Mouse (Mus musculus): ENCODE data around the gene Ugcg. TPM values are rescaled to one million over a fixed set of nuclear protein-coding genes. Genes with fewer than 3 reads are reported as not detected.
A peak's percentile ranks its signal among the peaks of the same experiment; 100 is the strongest.

Gene Ugcg
- total RNA-seq (2014; rRNA removed) (46.5 and 46.8 TPM in 2 replicates), polyA plus RNA-seq (2015; fragmentation: Nextera tagmentation; extraction: Ambion mirVana) (19.1 and 20.7 TPM in 2 replicates)

GRCm38 (mm10) chr4:59188802-59189545 lies at the start of gene Ugcg:
Ugcg (plus strand) TSS chr4:59189257.
- under 1% methylated on average over 61 of the region's 99 CpGs for WGBS
- no peaks in the 10 kb centered on the region for H3K27me3 ChIP-seq (ENCODE audit: insufficient read depth, low read length)
- no peaks in the 10 kb centered on the region for H3K4me1 ChIP-seq (ENCODE audit: insufficient read depth, low read length)
- H3K9ac ChIP-seq (replicated peaks; ENCODE audit: low read length), result peak within 1 kb of the TSS; percentile 95
- DNase-seq (ENCODE audit: low spot score) (peak; percentile 95), ATAC-seq (peak; percentile 92)
- H3K36me3 ChIP-seq (ENCODE audit: insufficient read depth, low read length), result no peaks in the 10 kb centered on the region
- H3K27ac ChIP-seq, result peak within 1 kb of the TSS; percentile 98
- no peaks in the 10 kb centered on the region for H3K9me3 ChIP-seq (ENCODE audit: low read length)
- peak within 1 kb of the TSS; percentile 94 for H3K4me3 ChIP-seq (ENCODE audit: low read length)
- TF ChIP-seq CTCF (IDR thresholded peaks at IDR 0.05; ENCODE audit: low read depth), result no peak
- peak within 1 kb of the TSS; percentile 61 for H3K4me2 ChIP-seq (ENCODE audit: low read depth, low read length)

- WGBS, result 84% methylated on average over 5 of the region's 5 CpGs
- no peak overlapping the region for H3K4me3 ChIP-seq (ENCODE audit: low read length)
- H3K36me3 ChIP-seq (ENCODE audit: insufficient read depth, low read length), result no peaks in the 10 kb centered on the region
- DNase-seq (ENCODE audit: low spot score) (no peak), ATAC-seq (no peak)
- H3K27ac ChIP-seq, result no peak overlapping the region
- no peaks in the 10 kb centered on the region for H3K9me3 ChIP-seq (ENCODE audit: low read length)
- no peak overlapping the region for H3K4me2 ChIP-seq (ENCODE audit: low read depth, low read length)
- H3K9ac ChIP-seq (replicated peaks; ENCODE audit: low read length), result no peak overlapping the region
- H3K27me3 ChIP-seq (ENCODE audit: insufficient read depth, low read length), result no peaks in the 10 kb centered on the region
- no peaks in the 10 kb centered on the region for H3K4me1 ChIP-seq (ENCODE audit: insufficient read depth, low read length)
- no peak for TF ChIP-seq CTCF (IDR thresholded peaks at IDR 0.05; ENCODE audit: low read depth)
Measured at GRCm38 (mm10) chr4:59149043-59149442, 40.0 kb upstream of the Ugcg start.

- H3K9ac ChIP-seq (replicated peaks; ENCODE audit: low read length), result no peak overlapping the region
Measured at GRCm38 (mm10) chr4:59150907-59151306, 38.1 kb upstream of the Ugcg start.

GRCm38 (mm10) chr4:59151953-59152352 lies 37.1 kb upstream of the Ugcg start:
- Histone ChIP-seq H3K36me3 (ENCODE audit: insufficient read depth, low read length) (no peaks in the 10 kb centered on the region), H3K4me3 (ENCODE audit: low read length) (no peak overlapping the region), H3K9me3 (ENCODE audit: low read length) (no peaks in the 10 kb centered on the region), H3K4me2 (ENCODE audit: low read depth, low read length) (no peak overlapping the region), H3K9ac (replicated peaks; ENCODE audit: low read length) (no peak overlapping the region), H3K4me1 (ENCODE audit: insufficient read depth, low read length) (no peaks in the 10 kb centered on the region), H3K27ac (no peak overlapping the region), H3K27me3 (ENCODE audit: insufficient read depth, low read length) (no peaks in the 10 kb centered on the region)
- WGBS, result 62% methylated on average over 1 of the region's 1 CpGs
- ATAC-seq (no peak), DNase-seq (ENCODE audit: low spot score) (no peak)
- no peak for TF ChIP-seq CTCF (IDR thresholded peaks at IDR 0.05; ENCODE audit: low read depth)

More at GRCm38 (mm10) chr4:59150907-59151306, 38.1 kb upstream of the Ugcg start:
- Histone ChIP-seq H3K4me1 (ENCODE audit: insufficient read depth, low read length) (no peaks in the 10 kb centered on the region), H3K4me3 (ENCODE audit: low read length) (no peak overlapping the region), H3K36me3 (ENCODE audit: insufficient read depth, low read length) (no peaks in the 10 kb centered on the region), H3K9me3 (ENCODE audit: low read length) (no peaks in the 10 kb centered on the region), H3K27ac (no peak overlapping the region), H3K4me2 (ENCODE audit: low read depth, low read length) (no peak overlapping the region), H3K27me3 (ENCODE audit: insufficient read depth, low read length) (no peaks in the 10 kb centered on the region)
- no peak for DNase-seq (ENCODE audit: low spot score)
- WGBS, result 71% methylated on average over 5 of the region's 5 CpGs
- ATAC-seq, result no peak
- no peak for TF ChIP-seq CTCF (IDR thresholded peaks at IDR 0.05; ENCODE audit: low read depth)

- ATAC-seq, result no peak
- 69% methylated on average over 7 of the region's 7 CpGs for WGBS
Measured at GRCm38 (mm10) chr4:59156897-59157592, 32.0 kb upstream of the Ugcg start.

GRCm38 (mm10) chr4:59157654-59158053 lies 31.4 kb upstream of the Ugcg start:
- WGBS, result 64% methylated on average over 2 of the region's 2 CpGs
- ATAC-seq, result no peak
- H3K9me3 ChIP-seq (ENCODE audit: low read length), result no peaks in the 10 kb centered on the region

More at GRCm38 (mm10) chr4:59156897-59157592, 32.0 kb upstream of the Ugcg start:
- H3K36me3 ChIP-seq (ENCODE audit: insufficient read depth, low read length), result no peaks in the 10 kb centered on the region
- H3K9ac ChIP-seq (replicated peaks; ENCODE audit: low read length), result no peak overlapping the region
- no peak for TF ChIP-seq CTCF (IDR thresholded peaks at IDR 0.05; ENCODE audit: low read depth)
- H3K27ac ChIP-seq, result no peak overlapping the region
- no peak overlapping the region for H3K4me3 ChIP-seq (ENCODE audit: low read length)
- H3K27me3 ChIP-seq (ENCODE audit: insufficient read depth, low read length), result no peaks in the 10 kb centered on the region
- H3K9me3 ChIP-seq (ENCODE audit: low read length), result no peaks in the 10 kb centered on the region
- no peaks in the 10 kb centered on the region for H3K4me1 ChIP-seq (ENCODE audit: insufficient read depth, low read length)
- no peak for DNase-seq (ENCODE audit: low spot score)
- no peak overlapping the region for H3K4me2 ChIP-seq (ENCODE audit: low read depth, low read length)

More at GRCm38 (mm10) chr4:59157654-59158053, 31.4 kb upstream of the Ugcg start:
- no peaks in the 10 kb centered on the region for H3K4me1 ChIP-seq (ENCODE audit: insufficient read depth, low read length)
- H3K4me3 ChIP-seq (ENCODE audit: low read length), result no peak overlapping the region
- H3K27me3 ChIP-seq (ENCODE audit: insufficient read depth, low read length), result no peaks in the 10 kb centered on the region
- no peak for DNase-seq (ENCODE audit: low spot score)
- H3K9ac ChIP-seq (replicated peaks; ENCODE audit: low read length), result no peak overlapping the region
- H3K36me3 ChIP-seq (ENCODE audit: insufficient read depth, low read length), result no peaks in the 10 kb centered on the region
- H3K27ac ChIP-seq, result no peak overlapping the region
- no peak overlapping the region for H3K4me2 ChIP-seq (ENCODE audit: low read depth, low read length)
- TF ChIP-seq CTCF (IDR thresholded peaks at IDR 0.05; ENCODE audit: low read depth), result no peak

Data from hindbrain, postnatal 0 days (tissue).